Mouse (Mus musculus) ES-Bruce4 (cell line): ENCODE data around the gene Tmem40. TPM values are rescaled to one million over a fixed set of nuclear protein-coding genes. Genes with fewer than 3 reads are reported as not detected.

Experiments
- H3K27ac ChIP-seq: 2 replicates; pipeline ENCODE4 v1.5.1; 2012; ENCODE audit warnings: low read length, inconsistent platforms; ENCODE audit not compliant: insufficient read depth
- H3K27me3 ChIP-seq: 2 replicates; pipeline ENCODE4 v1.6.1; 2012; ENCODE audit warnings: mild to moderate bottlenecking, low read length, inconsistent platforms; ENCODE audit not compliant: control insufficient read depth, poor library complexity, insufficient read depth, severe bottlenecking
- H3K36me3 ChIP-seq: 2 replicates; pipeline ENCODE4 v1.6.1; 2012; ENCODE audit warnings: inconsistent platforms, mild to moderate bottlenecking, low read length, moderate library complexity; ENCODE audit not compliant: control insufficient read depth, poor library complexity, insufficient read depth, severe bottlenecking
- H3K4me1 ChIP-seq: one replicate; pipeline ENCODE4 v1.8.1; 2011; ENCODE audit warnings: low read length; ENCODE audit not compliant: control insufficient read depth, insufficient read depth
- H3K4me3 ChIP-seq: 2 replicates; pipeline ENCODE4 v1.5.1; 2011; ENCODE audit warnings: low read depth, mild to moderate bottlenecking, low read length
- H3K9ac ChIP-seq: 2 replicates; pipeline ENCODE4 v1.6.1; 2012; ENCODE audit warnings: low read depth, mild to moderate bottlenecking, inconsistent platforms; ENCODE audit not compliant: poor library complexity, severe bottlenecking
- H3K9me3 ChIP-seq: replicated peaks from 2 replicates; pipeline ENCODE4 v1.6.1; 2012; ENCODE audit warnings: mild to moderate bottlenecking, low read length, inconsistent platforms; ENCODE audit not compliant: control insufficient read depth, poor library complexity, insufficient read depth, severe bottlenecking
- CTCF ChIP-seq: IDR thresholded peaks from one replicate; pipeline ENCODE4 v1.8.1; 2011; ENCODE audit warnings: low read depth, low read length
- EP300 ChIP-seq: IDR thresholded peaks from 2 replicates; pipeline ENCODE4 v1.6.1; 2011; ENCODE audit warnings: low read depth, low read length; ENCODE audit not compliant: insufficient read depth
- POLR2A ChIP-seq: IDR thresholded peaks from one replicate; pipeline ENCODE4 v1.8.1; 2011; ENCODE audit warnings: low read length; ENCODE audit not compliant: insufficient read depth
- polyA plus RNA-seq: library from polyadenylated mRNA; stranded (reverse); fragments of >200 nt; gene quantifications from 2 replicates; pipeline ENCODE4 v1.2.4, GENCODE M21; 2011; ENCODE audit warnings: low read depth; ENCODE audit not compliant: missing spikeins, insufficient read depth, insufficient read length

The Tmem40 gene
- 12.9 and 16.9 TPM in 2 replicates for polyA plus RNA-seq

DNA sequence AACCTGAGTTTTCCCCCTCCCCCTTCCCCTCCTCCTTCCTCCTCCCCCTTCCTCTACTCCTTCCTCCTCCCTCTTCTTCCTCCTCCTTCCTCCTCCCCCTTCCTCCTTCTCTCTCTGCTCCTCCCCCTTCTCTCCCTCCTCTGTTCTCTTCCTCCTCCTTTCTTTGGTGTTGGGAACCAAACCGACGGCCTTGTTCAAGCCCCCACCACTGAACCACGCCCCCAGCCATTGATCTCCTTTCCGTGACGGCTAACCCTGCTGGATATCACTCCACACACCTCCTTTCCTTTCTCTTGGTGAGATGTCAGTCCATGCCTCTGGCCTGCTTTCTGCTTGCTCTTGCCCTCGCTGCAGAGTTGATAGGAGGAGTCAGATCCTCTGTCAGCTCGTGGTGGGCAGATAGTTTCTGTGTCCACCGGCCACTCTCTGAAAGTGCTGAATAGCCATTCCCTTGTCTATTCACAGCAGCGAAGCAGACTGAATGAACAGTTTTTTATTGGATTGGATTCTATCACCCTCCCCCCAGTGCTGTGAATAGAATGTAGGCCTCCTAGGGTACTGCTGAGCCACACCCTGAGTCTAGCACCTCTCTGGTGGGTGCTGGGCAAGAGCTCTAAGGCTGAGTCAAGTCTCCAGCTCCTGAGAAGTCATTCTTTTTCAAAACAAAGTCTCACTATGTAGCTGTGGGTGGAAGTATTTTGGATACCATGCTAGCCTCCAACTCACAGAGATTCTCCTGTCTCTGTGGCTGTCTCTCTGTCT is at the start of gene Tmem40:
Tmem40 (minus strand) TSS at position 416 of the 762 bp plus-strand sequence.
- no peak within 1 kb of the TSS for H3K4me3 ChIP-seq
- peak within 1 kb of the TSS; percentile 80 for H3K27ac ChIP-seq
- H3K9me3 ChIP-seq = no peaks in the 10 kb centered on the region
- peaks cover 14% of the 10 kb centered on the region for H3K4me1 ChIP-seq
- TF ChIP-seq CTCF (no peak), EP300 (no peak), POLR2A (no peak)
- no peaks in the 10 kb centered on the region for H3K27me3 ChIP-seq
- no peaks in the 10 kb centered on the region for H3K36me3 ChIP-seq
- no peak within 1 kb of the TSS for H3K9ac ChIP-seq

DNA sequence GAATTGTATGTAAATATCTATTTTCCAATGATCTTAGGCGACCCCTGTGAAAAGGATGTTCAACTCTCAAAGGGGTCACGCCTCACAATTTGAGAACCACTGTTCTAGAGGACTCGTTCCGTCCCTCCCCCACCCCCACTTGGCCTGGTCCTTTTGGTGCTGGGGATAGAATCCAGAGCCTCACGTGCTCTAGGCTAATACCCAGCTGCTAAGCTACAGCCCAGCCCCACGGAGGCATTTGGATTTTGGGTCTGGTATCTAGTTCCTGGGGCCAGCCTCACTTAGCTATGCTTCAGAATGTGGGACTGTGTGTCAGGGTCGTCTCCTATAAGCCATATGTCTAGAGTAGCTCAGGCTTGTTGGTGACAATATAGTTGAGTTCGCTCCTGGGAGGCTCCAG is 49.4 kb upstream of the Tmem40 start:
- H3K4me1 ChIP-seq = no peaks in the 10 kb centered on the region
- no peaks in the 10 kb centered on the region for H3K27me3 ChIP-seq
- TF ChIP-seq EP300 (no peak), CTCF (no peak), POLR2A (no peak)
- H3K9ac ChIP-seq = no peak overlapping the region
- no peaks in the 10 kb centered on the region for H3K9me3 ChIP-seq
- no peak overlapping the region for H3K4me3 ChIP-seq
- peaks cover 14% of the 10 kb centered on the region for H3K36me3 ChIP-seq
- no peak overlapping the region for H3K27ac ChIP-seq

DNA sequence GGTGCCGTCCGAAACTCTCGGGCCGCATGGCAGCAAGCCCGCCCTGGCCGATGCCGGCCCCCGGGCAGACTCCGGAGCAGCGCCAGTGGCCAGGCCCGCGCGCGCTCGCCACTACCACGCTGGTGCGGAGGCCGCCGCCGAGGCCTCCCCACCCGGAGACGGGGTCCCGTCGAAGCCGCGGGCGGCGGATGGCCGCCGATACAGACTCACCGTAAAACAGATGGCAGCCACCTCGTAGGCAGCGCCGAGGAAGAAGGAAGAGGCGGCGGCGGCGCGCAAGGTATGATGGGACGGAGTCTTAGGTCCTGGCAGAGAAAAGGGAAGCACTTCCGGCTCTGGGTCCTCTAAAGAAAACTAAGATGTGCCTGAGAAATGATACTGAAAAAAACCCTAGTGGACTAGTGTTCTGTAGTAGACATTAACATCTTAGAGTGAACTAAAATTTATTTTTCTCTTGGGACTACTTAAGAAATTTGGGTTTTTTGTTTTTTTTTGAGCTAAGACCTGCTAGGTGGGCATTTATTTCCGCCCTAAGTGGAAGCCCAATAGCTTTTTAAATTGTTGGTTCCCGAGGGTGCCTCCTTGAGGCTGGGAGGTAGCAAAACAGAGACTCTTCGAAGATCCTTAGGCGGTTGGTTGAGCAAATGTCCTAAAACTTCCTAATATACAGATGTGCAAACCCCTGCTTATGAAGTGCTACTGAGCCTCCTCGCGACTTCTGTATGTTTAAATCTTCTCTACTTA is 46.5 kb upstream of the Tmem40 start, which contains the start of gene Rpl32:
Rpl32 (minus strand) TSS at position 260 of the 744 bp plus-strand sequence.
- Histone ChIP-seq H3K36me3 (peaks cover 35% of the 10 kb centered on the region), H3K4me3 (peak within 1 kb of the TSS; percentile 90), H3K9me3 (no peaks in the 10 kb centered on the region), H3K9ac (peak within 1 kb of the TSS; percentile 95), H3K27ac (peak within 1 kb of the TSS; percentile 79), H3K4me1 (no peaks in the 10 kb centered on the region), H3K27me3 (no peaks in the 10 kb centered on the region)
- TF ChIP-seq CTCF (no peak), POLR2A (peak; percentile 55)

DNA sequence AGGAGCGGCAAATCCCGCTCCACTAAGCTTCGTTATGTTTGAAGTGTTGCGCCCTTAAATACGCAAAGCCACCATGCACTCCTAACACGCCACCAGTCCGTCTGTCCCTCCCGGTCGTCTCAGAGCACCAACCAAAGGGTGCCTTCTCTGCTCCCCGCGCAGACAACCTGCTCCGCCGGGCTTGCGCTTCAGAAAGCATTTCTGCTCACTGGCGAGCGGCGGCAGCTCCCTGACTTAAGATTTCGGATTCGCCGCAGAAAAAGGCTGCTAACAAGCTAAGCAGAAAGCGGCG is 45.9 kb upstream of the Tmem40 start:
- H3K36me3 ChIP-seq = peaks cover 35% of the 10 kb centered on the region
- H3K4me1 ChIP-seq = no peaks in the 10 kb centered on the region
- H3K27me3 ChIP-seq = no peaks in the 10 kb centered on the region
- peak overlapping the region; percentile 79 for H3K27ac ChIP-seq
- TF ChIP-seq CTCF (no peak), EP300 (no peak), POLR2A (no peak)
- H3K9ac ChIP-seq = peak overlapping the region; percentile 95
- peak overlapping the region; percentile 90 for H3K4me3 ChIP-seq
- no peaks in the 10 kb centered on the region for H3K9me3 ChIP-seq

DNA sequence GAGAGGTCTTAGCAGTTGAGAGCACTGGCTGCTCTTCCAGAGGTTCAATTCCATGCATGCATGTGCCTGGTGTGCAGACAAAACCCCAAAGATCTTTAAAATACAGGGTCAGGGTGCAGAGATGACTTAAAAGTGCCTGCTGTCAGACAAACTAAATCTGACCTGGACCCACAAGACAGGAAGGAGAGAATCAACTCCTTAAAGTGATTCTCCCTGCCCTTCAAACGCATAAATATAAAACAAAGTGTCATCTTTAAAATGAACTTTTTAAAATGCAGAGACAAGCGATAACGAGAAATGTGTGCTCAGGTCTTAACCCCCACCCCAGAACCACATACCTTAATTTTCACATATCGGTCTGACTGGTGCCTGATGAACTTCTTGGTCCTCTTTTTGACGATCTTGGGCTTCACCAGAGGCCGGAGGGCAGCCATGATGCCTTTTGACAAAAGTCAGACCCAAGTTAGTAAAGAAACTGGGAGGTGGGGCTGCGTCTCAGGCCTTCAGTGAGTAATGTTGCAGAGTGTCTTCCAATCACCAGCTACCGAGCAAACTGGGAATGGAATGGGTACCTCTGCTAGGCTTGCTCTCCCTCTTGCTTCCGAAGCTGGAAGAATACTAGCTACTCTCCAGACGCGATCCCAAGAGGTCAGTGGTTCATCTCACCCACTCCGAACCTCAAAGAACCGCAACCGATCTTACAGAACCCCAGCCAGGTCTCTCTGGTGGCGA is 45.4 kb upstream of the Tmem40 start:
- Histone ChIP-seq H3K27ac (peak overlapping the region; percentile 79), H3K9me3 (no peaks in the 10 kb centered on the region), H3K36me3 (peaks cover 35% of the 10 kb centered on the region), H3K4me3 (peak overlapping the region; percentile 90), H3K27me3 (no peaks in the 10 kb centered on the region), H3K9ac (peak overlapping the region; percentile 95), H3K4me1 (no peaks in the 10 kb centered on the region)
- no peak for TF ChIP-seq CTCF
- TF ChIP-seq EP300 = no peak
- no peak for TF ChIP-seq POLR2A
